Mouse (Mus musculus) spleen, adult 2 months (tissue): Measurements from ENCODE around the gene Trim25.

Experiments
- CTCF ChIP-seq: fragments of 200-500 bp; IDR thresholded peaks from 2 replicates; pipeline ENCODE4 v1.5.1; 2011; ENCODE audit warnings: mild to moderate bottlenecking, inconsistent platforms; ENCODE audit not compliant: insufficient read depth, insufficient read length, insufficient replicate concordance; ENCODE audit errors: extremely low read depth
- POLR2A ChIP-seq: fragments of 200-500 bp; IDR thresholded peaks from 2 replicates; pipeline ENCODE4 v1.6.1; 2011; ENCODE audit warnings: low read depth, low read length, inconsistent platforms

DNA sequence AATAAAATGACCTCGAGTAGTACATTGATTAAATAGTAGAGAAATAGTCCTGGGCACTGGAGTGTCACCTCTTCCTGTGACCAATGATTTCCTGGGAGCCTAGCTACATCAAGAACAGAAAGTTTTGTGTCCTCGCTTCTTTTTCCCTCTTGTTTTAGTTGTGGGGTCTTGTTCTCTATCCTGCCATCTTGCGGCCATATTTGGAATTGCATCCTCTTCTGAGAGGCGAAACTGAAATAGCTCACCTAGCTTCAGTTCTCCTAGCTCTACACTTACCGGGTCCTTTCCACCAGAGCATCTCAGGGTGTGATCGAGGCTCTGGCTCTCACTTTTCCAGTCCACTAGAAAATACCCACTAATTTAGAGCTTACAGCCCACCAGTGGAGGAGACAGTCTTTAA is 70.1 kb downstream of the Trim25 start:
- TF ChIP-seq CTCF (peak; percentile 26; the same call in 1 of the 2 replicates), POLR2A (no peak)
